Mouse (Mus musculus) left cerebral cortex, postnatal 14 days (tissue): ENCODE data around the gene Slc43a3. TPM values are rescaled to one million over a fixed set of nuclear protein-coding genes. Genes with fewer than 3 reads are reported as not detected.

Source experiments
- DNase-seq, 2 experiments: peaks; one replicate each; pipeline ENCODE4 v3.0.0; 2021 to 2022; ENCODE audit warnings: low spot score in 2 of 2, mixed read lengths in 1 of 2
- intact Hi-C: fragments of 180-260 bp; cut with DNase I; formaldehyde crosslinking; loops from one replicate; pipeline ENCODE4 v1.15.1; 2025
- microRNA-seq, 2 experiments: library from miRNA; unstranded; fragments of <30 nt; microRNA quantifications; one replicate each; pipeline ENCODE4 v1.2.0; 2022
- total RNA-seq, 2 experiments: library from RNA; stranded (reverse); gene quantifications; 2 replicates each; pipeline ENCODE4 v1.2.3; 2021

The Slc43a3 gene
- total RNA-seq, 2 experiments from 2014 or later = 0.99 to 1.1 TPM

- intact Hi-C loops = no loop called here
- no peak for DNase-seq
Observed at GRCm38 (mm10) chr2:84962906-84963507, 26.6 kb downstream of the Slc43a3 start.

- intact Hi-C loops = no loop called here
- DNase-seq = no peak
Observed at GRCm38 (mm10) chr2:84964111-84964801, 27.9 kb downstream of the Slc43a3 start.

GRCm38 (mm10) chr2:84967318-84967991, 31.1 kb downstream of the Slc43a3 start:
- no peak for DNase-seq
- intact Hi-C loops = no loop called here

GRCm38 (mm10) chr2:84975580-84975979, 39.2 kb downstream of the Slc43a3 start:
- no peak for DNase-seq
- intact Hi-C loops = no loop called here

- no peak for DNase-seq
- intact Hi-C loops = no loop called here
Observed at GRCm38 (mm10) chr2:84980188-84980587, 43.8 kb downstream of the Slc43a3 start, which contains the start of gene Prg2. TSS of gene Prg2 (plus strand) at chr2:84980461.

- intact Hi-C loops = no loop called here
- no peak for DNase-seq
Observed at GRCm38 (mm10) chr2:84987930-84988329, 51.6 kb downstream of the Slc43a3 start, which contains the start of gene Prg3. TSS of gene Prg3 (plus strand) at chr2:84988215.

- intact Hi-C loops = no loop called here
- no peak for DNase-seq
Observed at GRCm38 (mm10) chr2:84996376-84996775, 60.0 kb downstream of the Slc43a3 start.

- intact Hi-C loops = no loop called here
- DNase-seq = no peak
Observed at GRCm38 (mm10) chr2:84999486-85000181, 63.3 kb downstream of the Slc43a3 start.

- intact Hi-C loops = no loop called here
- no peak for DNase-seq
Observed at GRCm38 (mm10) chr2:85001497-85001896, 65.1 kb downstream of the Slc43a3 start.

- no peak for DNase-seq
- intact Hi-C loops = no loop called here
Observed at GRCm38 (mm10) chr2:85002575-85002974, 66.2 kb downstream of the Slc43a3 start.

GRCm38 (mm10) chr2:85004341-85004740, 68.0 kb downstream of the Slc43a3 start:
- peak; percentile 56 to 78 for DNase-seq
- intact Hi-C loops = no loop called here

GRCm38 (mm10) chr2:85006600-85006999, 70.2 kb downstream of the Slc43a3 start:
- DNase-seq = no peak
- intact Hi-C loops = loop anchor here (5.0 kb wide), 2 partner anchors 49 to 119 kb away; partner anchors contain the start of gene Rtn4rl2

GRCm38 (mm10) chr2:85007729-85008128, 71.3 kb downstream of the Slc43a3 start:
- peak in 1 of 2 experiments; percentile 22 for DNase-seq
- intact Hi-C loops = loop anchor here (5.0 kb wide), 2 partner anchors 50 to 120 kb away; partner anchors contain the start of gene Rtn4rl2

Small RNA genes lying within 50 kb of the gene (microRNA-seq; reads per million reads assigned to microRNA genes)
- 0 reads per million in 2 experiments for gene Gm24332

Other genes starting within 250 kb of the Slc43a3 start
- gene Zdhhc5, start 221.4 kb upstream of the Slc43a3 start, total RNA-seq = 10 to 100 TPM; 41.6 to 42.9 TPM
- 1 to 10 TPM; 7.5 to 8.3 TPM for gene Clp1, start 209.2 kb upstream of the Slc43a3 start, total RNA-seq
- 10 to 100 TPM; 40.1 to 41.0 TPM for gene Ypel4, start 202.5 kb upstream of the Slc43a3 start, total RNA-seq
- gene Gm19426, start 192.9 kb upstream of the Slc43a3 start, total RNA-seq = 1 to 10 TPM; 1.6 to 2.0 TPM
- 1 to 10 TPM; 5.9 to 6.8 TPM for gene Serping1, start 161.1 kb upstream of the Slc43a3 start, total RNA-seq
- gene Ube2l6, start 137.8 kb upstream of the Slc43a3 start, total RNA-seq = 1 to 10 TPM; 5.1 to 6.0 TPM
- not detected for gene Smtnl1, start 113.9 kb upstream of the Slc43a3 start, total RNA-seq
- 10 to 100 TPM; 59.7 to 63.5 TPM for gene Timm10, start 109.6 kb upstream of the Slc43a3 start, total RNA-seq
- gene Slc43a1, start 97.7 kb upstream of the Slc43a3 start, total RNA-seq = under 1 TPM; 0.15 to 0.24 TPM
- gene Rtn4rl2, start 49.9 kb upstream of the Slc43a3 start, total RNA-seq = 10 to 100 TPM; 92.2 to 95.0 TPM
- gene Prg2, start 43.9 kb downstream of the Slc43a3 start, total RNA-seq = not detected
- not detected for gene Prg3, start 51.6 kb downstream of the Slc43a3 start, total RNA-seq
- gene Ssrp1, start 100.7 kb downstream of the Slc43a3 start, total RNA-seq = 10 to 100 TPM; 88.8 to 93.6 TPM
- gene P2rx3, start 100.9 kb downstream of the Slc43a3 start, total RNA-seq = 1 to 10 TPM; 1.4 to 2.0 TPM
- 100 to 1,000 TPM in 1 of 2 experiments, 10 to 100 TPM in 1; 88.5 to 102 TPM for gene Tnks1bp1, start 111.4 kb downstream of the Slc43a3 start, total RNA-seq
- gene Aplnr, start 199.6 kb downstream of the Slc43a3 start, total RNA-seq = 10 to 100 TPM; 10.5 to 12.5 TPM